Mouse (Mus musculus): ENCODE data around the gene Gm20917. TPM values are rescaled to one million over a fixed set of nuclear protein-coding genes. Genes with fewer than 3 reads are reported as not detected.

The Gm20917 gene
- not detected for polyA plus RNA-seq (2014; fragmentation: Illumina TruSeq; extraction: RNeasy Lipid Tissue Mini Kit (QIAGEN cat#74804); ENCODE audit: low read depth, low replicate concordance)

DNA sequence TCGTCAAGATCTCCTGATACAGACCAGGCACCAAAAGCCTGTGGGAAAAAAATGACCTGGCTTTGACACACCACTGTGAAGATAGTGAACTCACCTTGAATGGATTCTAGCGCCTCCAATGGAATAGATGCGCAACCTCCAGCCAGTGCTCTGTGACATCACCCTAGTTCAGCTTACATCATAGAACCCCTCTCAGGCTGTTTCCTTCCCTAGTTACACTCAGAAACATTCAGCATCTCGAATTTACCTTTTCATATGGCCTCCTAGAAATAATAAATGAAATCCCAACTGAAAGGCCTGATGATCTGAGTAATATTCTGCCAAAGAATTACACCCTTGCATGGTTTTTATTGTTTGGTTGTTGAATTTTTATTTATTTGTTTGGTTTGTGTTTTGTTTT is at the start of gene Gm20917:
Gm20917 (minus strand) TSS at position 101 of the 400 bp plus-strand sequence.

Other genes with a start within 250 kb of the Gm20917 start
- not detected for gene Gm20916, start 168.4 kb upstream of the Gm20917 start, polyA plus RNA-seq (2014; fragmentation: Illumina TruSeq; extraction: RNeasy Lipid Tissue Mini Kit (QIAGEN cat#74804); ENCODE audit: low read depth, low replicate concordance)